ENCODE assay signal across 8 mouse cellular contexts in the genomic region with DNA sequence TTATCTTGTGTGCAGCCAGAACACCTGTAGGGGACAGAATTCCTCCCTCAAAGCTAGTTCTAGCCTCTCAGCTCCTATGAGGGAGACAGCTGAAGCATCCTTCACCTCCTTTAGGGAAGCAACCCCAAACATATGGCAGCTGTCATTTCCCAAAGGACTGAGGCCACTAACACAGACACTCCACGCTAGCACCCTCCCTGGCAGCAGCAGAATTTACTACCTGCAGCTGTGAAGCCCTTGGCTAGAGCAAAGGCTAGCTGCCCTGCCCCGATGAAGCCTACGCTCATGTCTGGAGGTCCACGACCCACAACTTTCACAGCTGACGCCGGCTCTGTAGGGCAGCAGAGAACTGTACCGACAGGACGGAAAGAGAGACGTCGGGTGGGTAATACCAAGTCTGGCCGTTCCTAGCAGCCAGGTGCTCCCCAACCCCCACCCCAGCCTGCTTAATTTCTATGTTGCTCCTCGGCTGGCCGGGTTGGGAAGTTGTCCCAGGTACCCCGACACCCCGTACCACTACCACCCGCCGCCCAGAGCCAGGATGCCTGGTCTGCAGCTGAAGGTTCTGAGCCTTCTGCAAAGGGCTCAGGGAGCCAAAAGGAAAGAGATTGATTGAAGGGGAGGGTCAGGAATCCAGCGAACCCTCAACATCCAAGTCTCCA. TPM values are rescaled to one million over a fixed set of nuclear protein-coding genes. Genes with fewer than 3 reads are reported as not detected.
A peak's percentile ranks its signal among the peaks of the same experiment; 100 is the strongest.
DNase-seq lines count a peak whose midpoint lies in the region; ATAC-seq lines count a peak whose summit lies in the region.

No protein-coding gene starts in this region.

- 0 out of 2 replicates have a peak, but pooled peaks cover 5% of the 10 kb centered on the region for H3K27me3 ChIP-seq in intestine, embryonic 16.5 days (replicated peaks; ENCODE audit: control insufficient read depth, insufficient read depth, low read length)
- peaks cover 12% of the 10 kb centered on the region; the same call in 1 of the 2 replicates for H3K27me3 ChIP-seq in neural tube, embryonic 12.5 days (replicated peaks)

- 1% methylated on average over 18 of the region's 18 CpGs for WGBS in intestine, embryonic 16.5 days
- 2% methylated on average over 18 of the region's 18 CpGs for WGBS in neural tube, embryonic 12.5 days

- DNase-seq in frontal cortex, postnatal 25 days (ENCODE audit: low spot score in 2 of 2) = no peak
- peak; percentile 31 to 33 for DNase-seq in thymus, adult 18-20 months
- no peak for DNase-seq in thymus, postnatal 0 days (ENCODE audit: low spot score)
- no peak for DNase-seq in right cerebral cortex, adult 2 months (ENCODE audit: low spot score in 2 of 2)
- no peak for DNase-seq in embryo, embryonic 10 days (ENCODE audit: low spot score)

- H3K4me3 ChIP-seq in intestine, embryonic 16.5 days (ENCODE audit: low read length) = peak overlapping the region; percentile 63
- H3K4me3 ChIP-seq in neural tube, embryonic 12.5 days = peak overlapping the region; percentile 40

- peak overlapping the region; percentile 97 for H3K4me2 ChIP-seq in intestine, embryonic 16.5 days (ENCODE audit: low read depth, low read length)
- peak overlapping the region; percentile 82 for H3K4me2 ChIP-seq in neural tube, embryonic 12.5 days (replicated peaks)

- H3K36me3 ChIP-seq in intestine, embryonic 16.5 days (ENCODE audit: control insufficient read depth, insufficient read depth, low read length) = no peaks in the 10 kb centered on the region
- no peaks in the 10 kb centered on the region for H3K36me3 ChIP-seq in neural tube, embryonic 12.5 days

- ATAC-seq in frontal cortex, adult (ENCODE audit: low TSS enrichment) = 0 out of 2 replicates have a peak, but pooled peaks have one; percentile 22
- ATAC-seq in intestine, embryonic 16.5 days = peak; percentile 72
- peak; percentile 65 for ATAC-seq in neural tube, embryonic 12.5 days (ENCODE audit: low FRiP score, low read depth)

- no peaks in the 10 kb centered on the region for H3K9me3 ChIP-seq in intestine, embryonic 16.5 days (ENCODE audit: control insufficient read depth, low read length)
- no peaks in the 10 kb centered on the region for H3K9me3 ChIP-seq in neural tube, embryonic 12.5 days

- peaks cover 14% of the 10 kb centered on the region for H3K4me1 ChIP-seq in intestine, embryonic 16.5 days (ENCODE audit: control insufficient read depth, insufficient read depth, low read length)
- H3K4me1 ChIP-seq in neural tube, embryonic 12.5 days = peaks cover 32% of the 10 kb centered on the region

- no peak overlapping the region; the same call in 1 of the 2 replicates for H3K27ac ChIP-seq in intestine, embryonic 16.5 days (ENCODE audit: low read length)
- no peak overlapping the region for H3K27ac ChIP-seq in neural tube, embryonic 12.5 days

- peak overlapping the region; percentile 80 for H3K9ac ChIP-seq in intestine, embryonic 16.5 days (ENCODE audit: low read depth, low read length)
- peak overlapping the region; percentile 58 for H3K9ac ChIP-seq in neural tube, embryonic 12.5 days

RNA-seq across cellular contexts. Expression of gene Pycr1, which starts 0.5 kb away (rescaled TPM):
- 1.7 and 2.9 TPM in 2 replicates for polyA plus RNA-seq in thymus, postnatal 0 days (2015; fragmentation: Nextera tagmentation; extraction: Ambion mirVana)
- 24.8 and 26.6 TPM in 2 replicates for polyA plus RNA-seq in intestine, embryonic 16.5 days (2015; fragmentation: Nextera tagmentation; extraction: Ambion mirVana)
- 27.2 and 27.8 TPM in 2 replicates for polyA plus RNA-seq in neural tube, embryonic 12.5 days (2016; fragmentation: Nextera tagmentation; extraction: Ambion mirVana)

RNA-seq across cellular contexts. Expression of gene Myadml2, which starts 4.9 kb away (rescaled TPM):
- polyA plus RNA-seq in thymus, postnatal 0 days (2015; fragmentation: Nextera tagmentation; extraction: Ambion mirVana) = 0.56 and 0.86 TPM in 2 replicates
- 0.26 TPM in 1 of 2 replicates, not detected in the other for polyA plus RNA-seq in intestine, embryonic 16.5 days (2015; fragmentation: Nextera tagmentation; extraction: Ambion mirVana)
- 0.81 and 1.1 TPM in 2 replicates for polyA plus RNA-seq in neural tube, embryonic 12.5 days (2016; fragmentation: Nextera tagmentation; extraction: Ambion mirVana)

RNA-seq across cellular contexts. Expression of gene Mafg, which starts 9.7 kb away (rescaled TPM):
- polyA plus RNA-seq in thymus, postnatal 0 days (2015; fragmentation: Nextera tagmentation; extraction: Ambion mirVana) = 16.5 and 18.7 TPM in 2 replicates
- 16.3 and 16.9 TPM in 2 replicates for polyA plus RNA-seq in intestine, embryonic 16.5 days (2015; fragmentation: Nextera tagmentation; extraction: Ambion mirVana)
- 39.7 and 40.4 TPM in 2 replicates for polyA plus RNA-seq in neural tube, embryonic 12.5 days (2016; fragmentation: Nextera tagmentation; extraction: Ambion mirVana)

RNA-seq across cellular contexts. Expression of gene Notum, which starts 17.9 kb away (rescaled TPM):
- polyA plus RNA-seq in thymus, postnatal 0 days (2015; fragmentation: Nextera tagmentation; extraction: Ambion mirVana) = 0.18 TPM in 1 of 2 replicates, not detected in the other
- polyA plus RNA-seq in intestine, embryonic 16.5 days (2015; fragmentation: Nextera tagmentation; extraction: Ambion mirVana) = 0.54 and 1.0 TPM in 2 replicates
- polyA plus RNA-seq in neural tube, embryonic 12.5 days (2016; fragmentation: Nextera tagmentation; extraction: Ambion mirVana) = 3.1 and 3.4 TPM in 2 replicates

RNA-seq across cellular contexts. Expression of gene Sirt7, which starts 18.0 kb away (rescaled TPM):
- polyA plus RNA-seq in thymus, postnatal 0 days (2015; fragmentation: Nextera tagmentation; extraction: Ambion mirVana) = 100 and 108 TPM in 2 replicates
- 47.7 and 52.9 TPM in 2 replicates for polyA plus RNA-seq in intestine, embryonic 16.5 days (2015; fragmentation: Nextera tagmentation; extraction: Ambion mirVana)
- 46.8 and 56.5 TPM in 2 replicates for polyA plus RNA-seq in neural tube, embryonic 12.5 days (2016; fragmentation: Nextera tagmentation; extraction: Ambion mirVana)

Comparison
In these comparisons a context has a peak if more than half of its experiments do, and no peak if none do; other contexts are left out.
1. DNase-seq: peak in thymus, adult 18-20 months (2 of 2); none in frontal cortex, postnatal 25 days (0 of 2), thymus, postnatal 0 days (single experiment), right cerebral cortex, adult 2 months (0 of 2) and embryo, embryonic 10 days (single experiment).
2. ATAC-seq: peak in every context shown above with its lines; median percentile 72 in intestine, embryonic 16.5 days; 65 in neural tube, embryonic 12.5 days; 22 in frontal cortex, adult.